Mouse (Mus musculus): ENCODE measurements around the gene Ctnna2. TPM values are rescaled to one million over a fixed set of nuclear protein-coding genes. Genes with fewer than 3 reads are reported as not detected.

Gene Ctnna2
- total RNA-seq (2023): not detected

GRCm38 (mm10) chr6:77979241-77979961 lies at the start of gene Ctnna2:
Gene Ctnna2 (minus strand): TSS chr6:77979699.

GRCm38 (mm10) chr6:77242601-77243406 lies 736.7 kb downstream of the Ctnna2 start, which contains the start of gene Lrrtm1:
Gene Lrrtm1 (plus strand): TSS chr6:77242689.

